Mouse (Mus musculus) spleen, postnatal 10 days (tissue): ENCODE results near the gene Mpp3.

Experiments used
- DNase-seq, 2 experiments: peaks; one replicate each; pipeline ENCODE4 v3.0.0; 2021 to 2022; ENCODE audit warnings: low spot score in 2 of 2

Gene Mpp3

DNA sequence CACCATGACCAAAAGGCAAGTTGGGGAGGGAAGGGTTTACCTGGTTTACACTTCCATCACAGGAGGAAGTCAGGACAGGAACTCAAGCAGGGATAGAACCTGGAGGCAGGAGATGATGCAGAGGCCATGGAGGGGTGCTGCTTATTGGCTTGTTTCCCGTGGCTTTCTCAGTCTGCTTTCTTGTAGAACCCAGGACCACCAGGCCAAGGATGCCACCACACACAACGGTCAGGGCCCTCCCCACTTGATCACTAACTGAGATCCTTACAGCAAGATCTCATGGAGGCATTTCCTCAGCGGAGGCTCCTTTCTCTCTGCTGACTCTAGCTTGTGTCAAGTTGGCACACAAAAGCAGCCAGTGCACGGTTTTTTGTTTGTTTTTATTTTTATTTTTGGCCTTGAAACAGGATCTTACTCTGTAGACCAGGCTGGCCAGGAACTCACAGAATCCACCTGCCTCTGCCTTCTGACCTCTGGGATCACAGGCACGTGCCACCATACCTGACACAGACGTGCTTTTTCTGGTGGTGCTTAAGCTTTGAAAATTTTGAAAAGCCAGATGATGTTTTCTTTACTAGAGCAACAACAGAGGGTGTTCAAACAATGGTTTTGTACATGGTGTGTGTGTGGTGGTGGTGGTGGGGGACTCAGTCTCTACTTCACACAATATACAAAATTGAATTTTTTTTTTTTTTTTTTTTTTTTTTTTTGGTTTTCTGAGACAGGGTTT, at the start of gene Mpp3:
Gene Mpp3 (minus strand): TSS at position 375 of the 730 bp plus-strand sequence.
- DNase-seq: no peak

DNA sequence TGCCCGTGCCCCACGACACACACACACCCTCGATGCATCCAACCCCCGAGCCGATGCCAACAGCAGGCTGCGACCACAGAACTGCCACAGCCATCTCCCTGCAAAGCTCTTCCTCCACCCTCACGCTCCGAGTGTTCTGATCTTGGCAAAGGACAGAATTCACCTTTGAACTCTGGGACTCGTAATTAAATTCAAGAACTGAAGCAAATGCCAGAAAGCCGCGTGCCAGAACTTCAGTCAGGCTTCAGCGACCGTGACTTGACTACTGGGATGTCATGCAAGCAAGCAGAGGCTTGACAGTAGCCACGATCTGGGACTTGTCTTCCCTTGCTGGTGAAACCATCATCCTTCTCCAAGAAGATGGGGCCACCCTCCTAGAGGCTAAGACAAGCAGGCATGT, 45.5 kb upstream of the Mpp3 start:
- no peak for DNase-seq

DNA sequence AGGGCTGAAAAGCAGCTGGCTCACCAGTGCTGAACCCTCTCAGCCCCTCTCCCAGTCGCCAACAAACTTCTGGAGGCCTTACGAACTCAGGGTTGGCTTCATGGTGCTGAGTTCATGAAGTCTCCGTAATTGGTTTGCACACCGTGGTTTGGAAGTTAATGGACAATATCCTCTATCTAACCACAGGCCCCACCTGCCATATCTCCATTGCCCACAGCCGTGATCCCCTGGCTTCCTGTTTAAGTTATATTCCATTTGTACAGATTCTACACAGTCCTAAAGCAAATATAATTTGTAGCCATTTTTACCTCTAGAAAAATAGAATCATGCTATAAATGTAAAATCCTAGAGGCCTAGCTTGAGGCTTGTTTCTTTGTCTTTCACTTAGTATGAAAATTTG, 44.5 kb upstream of the Mpp3 start:
- no peak for DNase-seq

DNA sequence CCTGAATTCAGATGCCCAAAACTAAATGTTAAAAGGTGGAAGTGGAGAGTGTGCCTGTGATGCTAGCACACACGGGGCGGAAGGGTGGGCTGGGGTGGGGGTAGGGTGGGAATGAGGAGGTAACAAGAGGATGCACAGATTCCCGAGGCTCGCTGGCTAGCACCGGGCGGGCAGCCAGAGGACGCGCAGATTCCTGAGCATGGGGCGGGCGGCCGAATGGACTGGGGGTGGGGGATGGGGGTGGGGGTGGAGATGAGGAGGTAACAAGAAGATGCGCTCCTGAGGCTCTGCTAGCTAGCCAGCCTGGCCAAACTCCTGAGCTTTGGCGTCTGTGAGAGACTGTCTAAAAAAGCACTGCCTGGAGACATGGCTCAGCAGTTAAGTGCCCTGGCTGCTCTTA, 42.2 kb upstream of the Mpp3 start:
- DNase-seq: no peak

DNA sequence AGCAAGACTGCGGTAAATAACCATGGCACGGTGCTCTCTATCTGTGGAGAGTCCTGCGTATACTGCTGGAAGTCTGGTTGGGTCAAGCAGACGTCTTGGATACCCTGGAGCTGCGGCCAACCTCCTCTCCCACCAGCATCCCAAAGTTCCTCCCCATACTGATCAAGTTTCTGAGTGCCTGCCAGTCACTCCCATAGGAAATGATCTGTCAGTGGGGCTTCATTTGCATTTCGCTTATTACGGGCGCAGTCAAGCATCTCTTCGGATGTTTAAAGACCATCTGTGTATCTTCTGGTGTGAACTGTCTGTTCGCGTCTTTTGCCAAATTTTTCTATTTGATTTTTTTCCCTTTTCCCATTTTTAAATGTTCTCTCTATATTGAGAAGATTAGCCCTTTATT, 41.4 kb upstream of the Mpp3 start:
- DNase-seq: no peak

- no peak for DNase-seq
Measured at GRCm38 (mm10) chr11:102068969-102069368, 40.7 kb upstream of the Mpp3 start.

GRCm38 (mm10) chr11:102063076-102063475, 34.8 kb upstream of the Mpp3 start:
- no peak for DNase-seq

- no peak for DNase-seq
Measured at GRCm38 (mm10) chr11:102061941-102062473, 33.7 kb upstream of the Mpp3 start.

- DNase-seq: peak; percentile 69 to 82
Measured at GRCm38 (mm10) chr11:102061236-102061940, 33.1 kb upstream of the Mpp3 start.

DNA sequence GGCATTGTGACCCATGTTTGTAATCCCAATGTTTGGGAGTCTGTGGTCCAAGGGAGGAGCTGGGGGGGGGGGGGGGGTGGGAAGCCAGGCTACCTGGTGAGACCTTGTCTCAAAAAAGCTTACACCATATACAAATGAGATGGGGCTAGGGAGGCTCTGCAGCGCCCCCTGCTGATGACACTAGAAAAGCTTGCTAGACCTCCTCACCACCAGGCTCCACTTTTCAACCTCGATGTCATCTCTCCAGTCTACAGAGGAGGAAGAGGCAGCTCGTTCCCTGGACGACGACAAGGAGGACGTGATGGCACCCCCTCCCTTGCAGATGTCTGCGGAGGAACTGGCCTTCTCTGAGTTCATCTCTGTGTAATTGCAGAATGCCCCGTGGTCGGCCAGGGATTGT, 25.6 kb upstream of the Mpp3 start:
- peak; percentile 46 to 73 for DNase-seq

- no peak for DNase-seq
Measured at GRCm38 (mm10) chr11:102053183-102053582, 24.9 kb upstream of the Mpp3 start.

GRCm38 (mm10) chr11:102052697-102053096, 24.4 kb upstream of the Mpp3 start:
- DNase-seq: no peak

DNA sequence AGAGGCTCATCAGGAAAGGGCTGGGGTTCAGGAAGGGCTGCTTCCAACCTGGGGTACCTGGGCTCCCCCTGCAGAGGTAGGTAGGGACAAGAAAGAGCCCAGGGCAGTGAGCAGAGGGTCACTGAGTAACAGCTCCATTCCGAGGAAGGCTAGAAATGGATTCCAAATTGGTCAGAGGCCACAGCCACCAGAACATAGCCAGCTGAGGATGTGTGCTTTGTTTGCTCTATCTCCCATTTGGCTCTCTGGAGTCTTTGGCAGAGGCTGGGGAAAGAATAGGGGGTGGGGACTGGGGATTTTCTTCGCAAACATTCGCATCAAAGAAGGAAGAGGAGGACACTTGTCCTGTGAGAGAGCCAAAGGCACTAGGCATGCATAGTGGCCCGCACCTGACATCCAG, 23.7 kb upstream of the Mpp3 start:
- no peak for DNase-seq

- DNase-seq: no peak
Measured at GRCm38 (mm10) chr11:102051541-102051940, 23.3 kb upstream of the Mpp3 start.

- no peak for DNase-seq
Measured at GRCm38 (mm10) chr11:102049875-102050482, 21.7 kb upstream of the Mpp3 start.

- DNase-seq: no peak
Measured at GRCm38 (mm10) chr11:102046607-102047006, 18.3 kb upstream of the Mpp3 start.

GRCm38 (mm10) chr11:102044691-102045212, 16.5 kb upstream of the Mpp3 start:
- DNase-seq: no peak

GRCm38 (mm10) chr11:102043381-102043780, 15.1 kb upstream of the Mpp3 start:
- no peak for DNase-seq

DNA sequence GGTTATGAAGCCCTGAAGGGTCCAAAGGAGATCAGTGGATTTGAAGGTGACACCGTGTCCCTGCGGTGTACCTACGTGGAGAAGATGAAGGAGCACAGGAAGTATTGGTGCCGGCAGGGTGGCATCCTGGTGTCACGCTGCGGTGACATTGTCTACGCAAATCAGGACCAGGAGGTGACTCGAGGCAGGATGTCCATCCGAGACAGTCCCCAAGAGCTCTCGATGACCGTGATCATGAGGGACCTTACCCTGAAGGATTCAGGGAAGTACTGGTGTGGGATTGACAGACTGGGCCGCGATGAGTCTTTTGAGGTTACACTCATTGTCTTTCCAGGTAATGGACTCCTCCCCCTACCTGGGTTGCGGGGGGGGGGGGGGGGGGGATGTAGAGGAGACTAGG, 14.7 kb upstream of the Mpp3 start:
- DNase-seq: no peak

DNA sequence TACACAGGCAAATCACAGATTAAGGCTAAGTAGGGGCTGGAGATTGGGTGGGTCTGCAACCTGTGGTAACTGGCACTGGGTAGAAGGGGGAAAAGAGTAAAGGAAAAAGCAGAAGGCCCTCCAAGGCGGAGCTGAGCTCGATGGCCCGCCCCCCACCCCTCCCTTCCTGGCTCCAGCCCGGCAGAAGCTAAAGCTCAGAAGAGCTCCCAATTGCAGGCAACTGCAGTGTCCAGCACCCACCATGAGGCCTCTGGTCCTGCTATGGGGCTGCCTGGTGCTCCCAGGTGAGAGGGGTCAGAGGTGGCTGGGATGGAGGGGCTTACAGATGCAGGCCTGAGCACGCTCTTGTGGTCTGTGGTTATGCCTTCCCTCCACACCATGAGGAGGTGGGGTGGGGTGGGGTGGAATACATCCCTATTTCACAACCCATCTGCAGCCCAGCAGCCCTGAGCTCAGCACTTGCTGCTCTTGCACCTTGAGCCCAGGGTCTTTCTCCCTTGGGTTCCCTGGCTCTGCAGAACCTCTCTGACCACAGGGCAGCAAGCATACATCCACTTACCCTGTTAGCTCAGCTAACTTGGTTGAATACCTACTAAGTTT, 13.2 kb upstream of the Mpp3 start, which contains the start of gene Cd300lg:
Gene Cd300lg (plus strand): TSS at position 160 of the 600 bp plus-strand sequence.
- DNase-seq: no peak

- DNase-seq: no peak
Measured at GRCm38 (mm10) chr11:102040646-102041045, 12.4 kb upstream of the Mpp3 start.

DNA sequence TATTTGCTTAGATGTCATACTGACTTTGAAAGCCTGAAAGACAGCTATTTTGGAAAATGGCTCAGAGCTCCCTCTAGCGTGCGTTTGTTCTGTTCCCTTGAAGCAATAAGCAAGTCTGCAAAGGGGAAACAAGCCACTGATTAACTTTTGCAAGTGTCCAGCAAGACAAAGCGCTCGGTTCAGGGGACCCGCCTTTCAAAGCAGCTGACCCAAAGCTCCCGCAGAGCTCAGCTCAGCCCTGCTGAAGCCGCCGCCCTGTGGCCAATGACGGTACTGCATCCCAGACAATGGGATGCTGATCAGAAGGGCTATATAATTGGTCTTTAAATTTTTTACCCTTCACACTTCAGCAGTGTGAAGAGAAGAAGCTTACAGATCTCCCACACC, 11.9 kb upstream of the Mpp3 start:
- DNase-seq: peak; percentile 73 to 89
